Mouse (Mus musculus) G1E (cell line): ENCODE measurements at regions not wholly inside any gene's neighbourhood (a gene's known extent, or its start where the extent isn't known, plus 50 kb on each side); places are given as distances from the start of the nearest gene placed in this dataset.

Experiments used
- ATAC-seq: 2 replicates; pipeline ENCODE4 v1.8.0; 2016; ENCODE audit warnings: mild to moderate bottlenecking; ENCODE audit not compliant: insufficient number of reproducible peaks, poor library complexity, low FRiP score, severe bottlenecking; ENCODE audit errors: extremely low read depth
- DNase-seq: peaks from one replicate; pipeline ENCODE4 v3.0.0; 2012; ENCODE audit warnings: low spot score
- H3K27me3 ChIP-seq: 2 replicates; pipeline ENCODE4 v1.6.1; 2012; ENCODE audit warnings: mild to moderate bottlenecking, low read length, inconsistent platforms; ENCODE audit not compliant: insufficient read depth
- H3K36me3 ChIP-seq: replicated peaks from 2 replicates; pipeline ENCODE3; 2012; ENCODE audit warnings: mild to moderate bottlenecking, inconsistent platforms
- H3K4me1 ChIP-seq: 2 replicates; pipeline ENCODE4 v1.6.1; 2012; ENCODE audit warnings: low read depth, low read length, inconsistent platforms, mixed read lengths; ENCODE audit not compliant: insufficient read depth
- H3K4me3 ChIP-seq: 2 replicates; pipeline ENCODE4 v1.5.1; 2012; ENCODE audit warnings: low read depth, mild to moderate bottlenecking, inconsistent platforms, low read length, moderate library complexity, mixed read lengths
- H3K9me3 ChIP-seq: replicated peaks from 2 replicates; pipeline ENCODE4 v1.6.1; 2012; ENCODE audit warnings: inconsistent platforms
- CTCF ChIP-seq: IDR thresholded peaks from 2 replicates; pipeline ENCODE4 v1.5.1; 2012; ENCODE audit warnings: low read depth, low read length, inconsistent platforms, mixed read lengths
- GATA1 ChIP-seq: IDR thresholded peaks from 2 replicates; pipeline ENCODE4 v1.6.1; 2012; ENCODE audit warnings: borderline replicate concordance, low read length, inconsistent platforms, mixed read lengths
- GATA2 ChIP-seq: IDR thresholded peaks from 2 replicates; pipeline ENCODE4 v1.6.1; 2012; ENCODE audit warnings: low read depth, low read length, inconsistent platforms, borderline replicate concordance
- POLR2AphosphoS5 ChIP-seq: IDR thresholded peaks from 2 replicates; pipeline ENCODE4 v1.6.1; 2012; ENCODE audit warnings: low read depth, low read length, inconsistent platforms; ENCODE audit not compliant: insufficient replicate concordance
- TAL1 ChIP-seq: conservative IDR thresholded peaks from 2 replicates; pipeline ENCODE4 v1.6.1; 2012; ENCODE audit warnings: low read depth, low read length, inconsistent platforms, mixed read lengths

- ATAC-seq: no peak
- Histone ChIP-seq H3K9me3 (peaks cover 43% of the 10 kb centered on the region), H3K27me3 (no peaks in the 10 kb centered on the region), H3K36me3 (no peaks in the 10 kb centered on the region), H3K4me3 (no peak overlapping the region), H3K4me1 (no peaks in the 10 kb centered on the region)
- TF ChIP-seq CTCF (no peak), POLR2AphosphoS5 (no peak), TAL1 (no peak), GATA1 (no peak), GATA2 (no peak)
- no peak for DNase-seq
Observed at GRCm38 (mm10) chr9:111932455-111932854, 242.3 kb upstream of the Stac start.

- no peaks in the 10 kb centered on the region for H3K4me1 ChIP-seq
- no peak for ATAC-seq
- no peaks in the 10 kb centered on the region for H3K27me3 ChIP-seq
- H3K9me3 ChIP-seq: peaks cover 40% of the 10 kb centered on the region
- H3K36me3 ChIP-seq: no peaks in the 10 kb centered on the region
- no peak for DNase-seq
- H3K4me3 ChIP-seq: no peak overlapping the region
- TF ChIP-seq CTCF (no peak), TAL1 (no peak), GATA2 (no peak), GATA1 (no peak), POLR2AphosphoS5 (no peak)
Observed at GRCm38 (mm10) chr9:111918275-111918940, 228.3 kb upstream of the Stac start.

- ATAC-seq (no peak), DNase-seq (no peak)
- no peak overlapping the region; the same call in 1 of the 2 replicates for H3K4me3 ChIP-seq
- H3K4me1 ChIP-seq: no peaks in the 10 kb centered on the region
- no peaks in the 10 kb centered on the region for H3K27me3 ChIP-seq
- TF ChIP-seq GATA2 (no peak), TAL1 (no peak)
- no peaks in the 10 kb centered on the region for H3K36me3 ChIP-seq
- peaks cover 44% of the 10 kb centered on the region for H3K9me3 ChIP-seq
Observed at GRCm38 (mm10) chr9:111916684-111917535, 226.8 kb upstream of the Stac start.

GRCm38 (mm10) chr9:111908806-111909205, 218.7 kb upstream of the Stac start:
- no peaks in the 10 kb centered on the region for H3K36me3 ChIP-seq
- no peak overlapping the region for H3K4me3 ChIP-seq
- DNase-seq (no peak), ATAC-seq (no peak)
- H3K9me3 ChIP-seq: peaks cover 29% of the 10 kb centered on the region
- no peak for TF ChIP-seq GATA2
- no peak for TF ChIP-seq POLR2AphosphoS5
- no peak for TF ChIP-seq TAL1
- TF ChIP-seq CTCF: no peak
- no peak for TF ChIP-seq GATA1
- no peaks in the 10 kb centered on the region for H3K4me1 ChIP-seq
- H3K27me3 ChIP-seq: no peaks in the 10 kb centered on the region

- no peak for TF ChIP-seq POLR2AphosphoS5
- no peak for TF ChIP-seq GATA2
- TF ChIP-seq CTCF: no peak
- TF ChIP-seq GATA1: no peak
- TF ChIP-seq TAL1: no peak
- peaks cover 23% of the 10 kb centered on the region for H3K9me3 ChIP-seq
Observed at GRCm38 (mm10) chr9:111900196-111900595, 210.0 kb upstream of the Stac start.

GRCm38 (mm10) chr9:111897626-111898025, 207.5 kb upstream of the Stac start:
- Histone ChIP-seq H3K4me1 (no peaks in the 10 kb centered on the region), H3K4me3 (no peak overlapping the region), H3K36me3 (no peaks in the 10 kb centered on the region), H3K27me3 (no peaks in the 10 kb centered on the region), H3K9me3 (peaks cover 11% of the 10 kb centered on the region)
- TF ChIP-seq CTCF: no peak
- TF ChIP-seq GATA1: no peak
- TF ChIP-seq TAL1: no peak
- no peak for TF ChIP-seq GATA2
- TF ChIP-seq POLR2AphosphoS5: no peak
- ATAC-seq: no peak
- no peak for DNase-seq

More at GRCm38 (mm10) chr9:111900196-111900595, 210.0 kb upstream of the Stac start:
- Histone ChIP-seq H3K4me1 (no peaks in the 10 kb centered on the region), H3K36me3 (no peaks in the 10 kb centered on the region), H3K27me3 (no peaks in the 10 kb centered on the region), H3K4me3 (no peak overlapping the region)
- ATAC-seq (no peak), DNase-seq (no peak)
